Mouse (Mus musculus) heart, postnatal 0 days (tissue): ENCODE measurements around the gene Tcp1.

Experiments used
- CTCF ChIP-seq: IDR thresholded peaks from 2 replicates; pipeline ENCODE4 v1.5.1; 2016; ENCODE audit warnings: antibody characterized with exemption, control low read depth, low read depth
- EP300 ChIP-seq: IDR thresholded peaks from 2 replicates; pipeline ENCODE4 v1.6.1; 2016; ENCODE audit warnings: antibody characterized with exemption, low read depth

GRCm38 (mm10) chr17:12906436-12906835 lies 9.1 kb upstream of the Tcp1 start:
- no peak for TF ChIP-seq CTCF
- no peak for TF ChIP-seq EP300
